Mouse (Mus musculus): ENCODE measurements around the gene Ppbp. TPM values are rescaled to one million over a fixed set of nuclear protein-coding genes. Genes with fewer than 3 reads are reported as not detected.
"Not testable (repeated sequence)": the region's sequence is repeated elsewhere in the genome, so short reads cannot be mapped to it uniquely, and the experiment has no call there.

The Ppbp gene
- polyA plus RNA-seq, 1 experiment from 2014 or later = 21.7 TPM

DNA sequence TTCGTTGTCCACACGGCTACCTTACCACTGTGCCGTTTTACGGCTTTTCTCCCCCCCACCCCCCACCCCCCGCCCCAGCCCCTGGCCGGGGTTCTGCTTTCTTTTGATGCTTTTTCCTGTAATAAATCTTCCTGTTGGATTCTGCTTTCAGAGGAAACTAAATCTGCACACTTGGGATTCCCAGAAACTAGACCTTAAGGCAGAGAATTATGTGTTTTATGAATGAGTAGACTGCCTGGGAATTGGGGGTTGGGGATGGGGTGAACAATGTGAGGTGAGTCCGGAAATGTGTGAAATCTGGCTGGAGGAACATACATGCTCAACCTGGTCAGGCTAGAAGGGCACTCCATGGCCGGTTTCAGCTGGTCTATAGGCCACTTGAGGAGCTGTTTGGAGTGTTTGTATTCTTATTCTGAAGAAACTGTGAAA lies 21.8 kb downstream of the Ppbp start:
- no peak for DNase-seq (ENCODE audit: low spot score)
- H3K4me3 ChIP-seq (ENCODE audit: low read depth, low read length) = no peak overlapping the region
- no peak overlapping the region for H3K4me2 ChIP-seq (ENCODE audit: low read depth, low read length)
- no peaks in the 10 kb centered on the region for H3K27me3 ChIP-seq (ENCODE audit: control insufficient read depth, insufficient read depth, low read length)
- 77% methylated on average over 8 of the region's 8 CpGs for WGBS
- ATAC-seq (replicated peaks; ENCODE audit: insufficient number of reproducible peaks, low FRiP score, low TSS enrichment, low read depth) = no peak
- no peaks in the 10 kb centered on the region for H3K9me3 ChIP-seq (replicated peaks; ENCODE audit: control insufficient read depth, low read length)
- no peaks in the 10 kb centered on the region for H3K36me3 ChIP-seq (replicated peaks; ENCODE audit: control insufficient read depth, insufficient read depth, low read depth, low read length)
- no peaks in the 10 kb centered on the region for H3K4me1 ChIP-seq (ENCODE audit: control insufficient read depth, insufficient read depth, low read length)
- H3K9ac ChIP-seq (replicated peaks; ENCODE audit: low read length) = no peak overlapping the region
- H3K27ac ChIP-seq (replicated peaks; ENCODE audit: low read depth, low read length) = no peak overlapping the region

DNA sequence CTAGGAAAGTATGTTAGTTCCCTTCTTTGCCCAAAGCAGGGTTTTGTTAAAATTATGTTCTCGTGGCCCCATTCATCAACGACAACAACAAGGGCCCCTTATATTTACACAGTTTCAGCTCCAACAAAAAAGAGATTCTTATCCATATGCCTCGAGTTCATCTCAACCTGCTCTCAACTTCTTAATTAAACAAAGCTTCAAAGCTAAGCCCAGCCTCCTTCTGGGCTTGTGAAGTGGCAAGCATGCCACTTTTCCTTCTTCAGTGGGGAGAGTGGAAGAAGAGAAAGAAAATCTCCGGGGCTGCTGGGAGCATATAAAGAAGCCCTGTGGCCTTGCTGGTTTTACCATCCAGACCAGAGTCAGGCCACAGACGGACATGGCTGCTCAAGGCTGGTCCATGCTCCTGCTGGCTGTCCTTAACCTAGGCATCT lies 25.9 kb downstream of the Ppbp start, which contains the start of gene Cxcl15:
TSS of gene Cxcl15 (plus strand) at position 340 of the 431 bp plus-strand sequence.
- H3K9me3 ChIP-seq (replicated peaks; ENCODE audit: control insufficient read depth, low read length) = no peaks in the 10 kb centered on the region
- H3K27me3 ChIP-seq (ENCODE audit: control insufficient read depth, insufficient read depth, low read length) = no peaks in the 10 kb centered on the region
- 76% methylated on average over 5 of the region's 5 CpGs for WGBS
- no peak within 1 kb of the TSS for H3K27ac ChIP-seq (replicated peaks; ENCODE audit: low read depth, low read length)
- H3K9ac ChIP-seq (replicated peaks; ENCODE audit: low read length) = no peak within 1 kb of the TSS
- no peak for ATAC-seq (replicated peaks; ENCODE audit: insufficient number of reproducible peaks, low FRiP score, low TSS enrichment, low read depth)
- no peaks in the 10 kb centered on the region for H3K36me3 ChIP-seq (replicated peaks; ENCODE audit: control insufficient read depth, insufficient read depth, low read depth, low read length)
- no peak for DNase-seq (ENCODE audit: low spot score)
- H3K4me2 ChIP-seq (ENCODE audit: low read depth, low read length) = no peak within 1 kb of the TSS
- no peak within 1 kb of the TSS for H3K4me3 ChIP-seq (ENCODE audit: low read depth, low read length)
- H3K4me1 ChIP-seq (ENCODE audit: control insufficient read depth, insufficient read depth, low read length) = no peaks in the 10 kb centered on the region

DNA sequence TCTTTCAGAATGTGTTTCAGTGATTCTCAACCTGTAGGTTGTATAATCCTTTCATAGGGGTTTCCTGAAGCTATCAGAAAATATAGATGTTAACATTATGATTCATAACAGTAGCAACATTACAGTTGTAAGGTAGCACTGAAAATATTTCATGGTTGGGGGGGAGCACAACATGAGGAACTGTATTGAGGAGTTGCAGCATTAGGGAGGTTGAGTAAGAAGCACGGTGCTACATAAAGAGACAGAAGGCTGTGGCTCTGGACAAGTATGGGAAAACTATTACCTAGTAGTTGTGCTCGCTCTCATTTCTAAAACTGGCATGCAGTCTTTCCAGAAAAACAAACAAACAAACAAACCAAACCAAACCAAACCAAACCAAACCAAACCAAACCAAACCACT lies 27.1 kb downstream of the Ppbp start:
- H3K36me3 ChIP-seq (replicated peaks; ENCODE audit: control insufficient read depth, insufficient read depth, low read depth, low read length); H3K4me2 ChIP-seq (ENCODE audit: low read depth, low read length); H3K4me1 ChIP-seq (ENCODE audit: control insufficient read depth, insufficient read depth, low read length); H3K9ac ChIP-seq (replicated peaks; ENCODE audit: low read length); ATAC-seq (replicated peaks; ENCODE audit: insufficient number of reproducible peaks, low FRiP score, low TSS enrichment, low read depth); H3K27ac ChIP-seq (replicated peaks; ENCODE audit: low read depth, low read length); H3K4me3 ChIP-seq (ENCODE audit: low read depth, low read length); H3K9me3 ChIP-seq (replicated peaks; ENCODE audit: control insufficient read depth, low read length); H3K27me3 ChIP-seq (ENCODE audit: control insufficient read depth, insufficient read depth, low read length); DNase-seq (ENCODE audit: low spot score): not testable (repeated sequence)
- 95% methylated on average over 2 of the region's 2 CpGs for WGBS

DNA sequence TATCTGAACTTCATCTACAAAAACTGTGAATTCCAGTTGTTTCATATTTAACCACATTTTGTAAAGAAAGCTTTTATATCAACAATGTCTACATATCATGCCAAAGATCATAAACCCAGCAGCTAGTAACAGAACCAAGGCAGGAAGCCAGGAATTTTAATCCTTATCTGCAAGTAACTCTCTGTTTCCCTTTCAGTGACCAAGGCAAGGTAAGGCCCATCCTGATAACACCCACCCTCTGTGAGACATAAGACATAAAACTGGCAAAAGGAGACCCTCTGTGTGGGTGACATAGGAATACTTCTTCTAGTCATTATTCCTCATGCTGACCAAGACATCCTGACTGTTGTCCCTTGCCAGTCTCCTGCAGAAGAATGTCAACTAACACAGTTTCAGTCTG lies 36.3 kb downstream of the Ppbp start:
- no peak overlapping the region for H3K27ac ChIP-seq (replicated peaks; ENCODE audit: low read depth, low read length)
- H3K4me2 ChIP-seq (ENCODE audit: low read depth, low read length) = no peak overlapping the region
- no peak overlapping the region for H3K4me3 ChIP-seq (ENCODE audit: low read depth, low read length)
- ATAC-seq (replicated peaks; ENCODE audit: insufficient number of reproducible peaks, low FRiP score, low TSS enrichment, low read depth) (no peak), DNase-seq (ENCODE audit: low spot score) (no peak)
- no peaks in the 10 kb centered on the region for H3K9me3 ChIP-seq (replicated peaks; ENCODE audit: control insufficient read depth, low read length)
- H3K36me3 ChIP-seq (replicated peaks; ENCODE audit: control insufficient read depth, insufficient read depth, low read depth, low read length) = no peaks in the 10 kb centered on the region
- H3K27me3 ChIP-seq (ENCODE audit: control insufficient read depth, insufficient read depth, low read length) = no peaks in the 10 kb centered on the region
- H3K4me1 ChIP-seq (ENCODE audit: control insufficient read depth, insufficient read depth, low read length) = no peaks in the 10 kb centered on the region
- H3K9ac ChIP-seq (replicated peaks; ENCODE audit: low read length) = no peak overlapping the region

DNA sequence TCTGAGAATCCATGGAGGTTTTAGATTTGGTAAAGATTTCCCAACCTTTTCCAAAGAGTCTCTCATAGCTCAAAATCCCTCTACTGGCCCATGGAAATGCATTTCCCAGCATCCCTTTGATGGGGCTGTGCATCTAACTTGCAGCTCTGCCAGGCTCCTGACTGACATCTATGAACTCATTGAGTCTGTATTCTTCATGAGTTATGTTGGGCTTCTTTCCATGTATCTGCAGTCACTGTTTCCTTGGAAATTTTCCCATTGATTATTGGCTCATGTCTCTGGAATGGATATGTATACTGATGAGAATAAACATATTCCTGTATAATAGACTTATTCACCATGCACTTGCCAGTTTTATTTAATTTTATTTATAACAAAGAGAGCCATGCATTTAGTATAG lies 37.7 kb downstream of the Ppbp start:
- DNase-seq (ENCODE audit: low spot score) = no peak
- no peak for ATAC-seq (replicated peaks; ENCODE audit: insufficient number of reproducible peaks, low FRiP score, low TSS enrichment, low read depth)
- no peaks in the 10 kb centered on the region for H3K36me3 ChIP-seq (replicated peaks; ENCODE audit: control insufficient read depth, insufficient read depth, low read depth, low read length)
- H3K9ac ChIP-seq (replicated peaks; ENCODE audit: low read length) = no peak overlapping the region
- H3K4me3 ChIP-seq (ENCODE audit: low read depth, low read length) = no peak overlapping the region
- no peaks in the 10 kb centered on the region for H3K9me3 ChIP-seq (replicated peaks; ENCODE audit: control insufficient read depth, low read length)
- no peak overlapping the region for H3K4me2 ChIP-seq (ENCODE audit: low read depth, low read length)
- no peak overlapping the region for H3K27ac ChIP-seq (replicated peaks; ENCODE audit: low read depth, low read length)
- no peaks in the 10 kb centered on the region for H3K27me3 ChIP-seq (ENCODE audit: control insufficient read depth, insufficient read depth, low read length)
- H3K4me1 ChIP-seq (ENCODE audit: control insufficient read depth, insufficient read depth, low read length) = no peaks in the 10 kb centered on the region

DNA sequence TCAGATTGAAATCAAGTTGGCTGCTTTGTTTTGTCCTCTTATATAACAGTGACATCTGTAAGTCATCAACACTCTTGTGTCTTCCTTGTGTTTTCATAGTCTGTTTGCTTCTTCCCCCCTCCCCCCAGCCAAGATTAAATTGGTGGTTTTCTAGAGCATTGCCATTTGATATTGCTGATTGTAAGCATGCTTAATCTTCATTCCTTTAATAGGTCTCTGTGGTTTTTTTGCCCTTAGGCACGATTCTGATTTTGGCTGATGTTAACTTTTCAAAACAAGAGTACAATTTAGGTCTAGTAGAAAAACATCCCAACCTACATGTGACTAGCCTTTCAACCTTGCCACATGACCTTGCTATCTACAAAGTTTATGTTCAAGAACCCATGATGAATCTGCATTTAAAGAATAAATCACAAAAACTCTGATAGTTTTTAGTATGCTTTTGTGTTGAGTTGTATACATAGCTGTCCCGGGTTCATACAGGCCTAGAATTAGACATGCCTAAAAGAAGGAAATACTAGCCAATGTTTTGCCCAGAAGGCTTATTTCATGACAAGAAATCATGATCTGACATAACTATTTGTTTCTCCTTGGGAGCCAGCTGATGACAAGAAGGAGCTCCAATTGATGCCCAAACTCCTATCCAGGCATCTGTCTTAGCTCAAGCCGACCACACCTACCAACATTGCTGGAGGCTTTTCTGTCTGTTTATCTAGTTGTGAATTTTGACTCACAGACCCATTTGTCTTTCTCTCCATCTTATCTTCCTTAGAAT lies 39.0 kb downstream of the Ppbp start:
- DNase-seq (ENCODE audit: low spot score) = no peak

More for the DNA sequence above, 39.0 kb downstream of the Ppbp start:
- WGBS = 70% methylated on average over 3 of the region's 3 CpGs
- no peak overlapping the region for H3K4me3 ChIP-seq (ENCODE audit: low read depth, low read length)
- no peak overlapping the region for H3K27ac ChIP-seq (replicated peaks; ENCODE audit: low read depth, low read length)
- no peaks in the 10 kb centered on the region for H3K9me3 ChIP-seq (replicated peaks; ENCODE audit: control insufficient read depth, low read length)
- no peak overlapping the region for H3K9ac ChIP-seq (replicated peaks; ENCODE audit: low read length)
- no peak for ATAC-seq (replicated peaks; ENCODE audit: insufficient number of reproducible peaks, low FRiP score, low TSS enrichment, low read depth)
- no peak overlapping the region for H3K4me2 ChIP-seq (ENCODE audit: low read depth, low read length)
- no peaks in the 10 kb centered on the region for H3K27me3 ChIP-seq (ENCODE audit: control insufficient read depth, insufficient read depth, low read length)
- H3K36me3 ChIP-seq (replicated peaks; ENCODE audit: control insufficient read depth, insufficient read depth, low read depth, low read length) = no peaks in the 10 kb centered on the region
- no peaks in the 10 kb centered on the region for H3K4me1 ChIP-seq (ENCODE audit: control insufficient read depth, insufficient read depth, low read length)

Small RNA genes within 50 kb of the gene (microRNA-seq; reads per million reads assigned to microRNA genes)
- not detected for gene Gm24322 (ENCODE audit: borderline number of aligned reads)

Other genes starting within 250 kb of the Ppbp start
- gene Afm, start 249.6 kb upstream of the Ppbp start, polyA plus RNA-seq (2014; fragmentation: Nextera tagmentation; extraction: Ambion mirVana) = not detected in 2 replicates
- gene 5830473C10Rik, start 207.4 kb upstream of the Ppbp start, polyA plus RNA-seq (2014; fragmentation: Nextera tagmentation; extraction: Ambion mirVana) = not detected in 2 replicates
- 0.29 and 0.61 TPM in 2 replicates for gene Rassf6, start 127.9 kb upstream of the Ppbp start, polyA plus RNA-seq (2014; fragmentation: Nextera tagmentation; extraction: Ambion mirVana)
- gene Cxcl5, start 9.2 kb upstream of the Ppbp start, polyA plus RNA-seq (2014; fragmentation: Nextera tagmentation; extraction: Ambion mirVana) = 1.2 and 1.8 TPM in 2 replicates
- 74.0 and 80.0 TPM in 2 replicates for gene Pf4, start 3.9 kb downstream of the Ppbp start, polyA plus RNA-seq (2014; fragmentation: Nextera tagmentation; extraction: Ambion mirVana)
- 0.28 and 0.35 TPM in 2 replicates for gene Cxcl3, start 17.6 kb downstream of the Ppbp start, polyA plus RNA-seq (2014; fragmentation: Nextera tagmentation; extraction: Ambion mirVana)
- 0.22 TPM in 1 of 2 replicates, not detected in the other for gene Cxcl15, start 26.0 kb downstream of the Ppbp start, polyA plus RNA-seq (2014; fragmentation: Nextera tagmentation; extraction: Ambion mirVana)
- gene Cxcl1, start 122.7 kb downstream of the Ppbp start, polyA plus RNA-seq (2014; fragmentation: Nextera tagmentation; extraction: Ambion mirVana) = 0.60 and 0.79 TPM in 2 replicates
- gene Cxcl2, start 135.4 kb downstream of the Ppbp start, polyA plus RNA-seq (2014; fragmentation: Nextera tagmentation; extraction: Ambion mirVana) = not detected in 2 replicates
- gene Mthfd2l, start 162.6 kb downstream of the Ppbp start, polyA plus RNA-seq (2014; fragmentation: Nextera tagmentation; extraction: Ambion mirVana) = 80.7 and 102 TPM in 2 replicates

All from embryonic facial prominence, embryonic 11.5 days (tissue).